ENCODE assay signal across 19 mouse cellular contexts in the genomic region with DNA sequence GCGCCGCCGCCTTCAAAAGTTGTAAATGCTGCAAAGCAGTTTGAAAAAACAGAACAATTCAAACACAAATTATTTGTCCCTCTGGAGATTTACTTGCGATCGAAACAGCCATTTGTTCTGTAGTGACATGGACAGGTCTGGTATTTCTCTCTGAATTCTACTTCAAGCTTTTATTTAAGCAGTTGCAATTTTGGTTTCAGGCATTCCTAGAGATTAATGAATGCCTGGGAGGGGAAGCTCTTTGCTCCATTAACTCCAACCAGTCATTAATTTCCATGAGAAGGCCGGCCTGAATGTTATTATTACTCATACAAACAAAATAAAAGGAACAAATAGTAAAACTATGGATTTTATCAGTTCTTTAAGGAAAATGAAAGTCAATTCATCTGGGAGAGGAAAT.
"Had no signal": no experiment of that assay in that cellular context is flagged by ENCODE, and none has a peak within 500 bp of the region (broad histone marks: within the 10 kb centered on the region; RNA-seq: fewer than 3 reads in every experiment).

No protein-coding gene starts in this region.

- H3K27me3 ChIP-seq: liver, embryonic 13.5 days; megakaryocyte, embryonic 14.5 days; midbrain, embryonic 13.5 days had no signal

- ATAC-seq: intestine, postnatal 0 days; lung, postnatal 0 days; midbrain, embryonic 13.5 days; midbrain, embryonic 16.5 days had no signal

- DNase-seq: kidney, postnatal 25 days; layer of hippocampus, postnatal 36 days; liver, embryonic 13.5 days; lung, adult 2 months; right cerebral cortex, adult 18-20 months; right cerebral cortex, postnatal 14 days; right cerebral cortex, postnatal 4 days; thymus, adult 2 months; thymus, postnatal 14 days; thymus, postnatal 4 days had no signal

- H3K4me2 ChIP-seq: liver, embryonic 13.5 days; midbrain, embryonic 13.5 days had no signal

- H3K4me3 ChIP-seq: left cerebral cortex, adult 2 months; liver, embryonic 13.5 days; megakaryocyte, embryonic 14.5 days; midbrain, embryonic 10.5 days; midbrain, embryonic 13.5 days; myocyte had no signal

- H3K4me1 ChIP-seq: liver, embryonic 13.5 days; megakaryocyte, embryonic 14.5 days; midbrain, embryonic 10.5 days; midbrain, embryonic 13.5 days had no signal

- H3K36me3 ChIP-seq: liver, embryonic 13.5 days; midbrain, embryonic 10.5 days; midbrain, embryonic 13.5 days had no signal

- H3K9me3 ChIP-seq: liver, embryonic 13.5 days; megakaryocyte, embryonic 14.5 days; midbrain, embryonic 10.5 days; midbrain, embryonic 13.5 days had no signal

- H3K9ac ChIP-seq: liver, embryonic 13.5 days; midbrain, embryonic 13.5 days had no signal

- H3K27ac ChIP-seq: left cerebral cortex, adult 2 months; liver, embryonic 13.5 days; midbrain, embryonic 10.5 days; midbrain, embryonic 13.5 days; stomach, postnatal 0 days had no signal
